Mouse (Mus musculus) limb, embryonic 14.5 days (tissue): ENCODE data around the gene Zfp11. TPM values are rescaled to one million over a fixed set of nuclear protein-coding genes. Genes with fewer than 3 reads are reported as not detected.

Experiments
- ATAC-seq: fragments of 200-750 bp; cut with Nextera tagmentation; 2 replicates; pipeline ENCODE4 v1.8.0; 2017; ENCODE audit warnings: low read depth, moderate number of reproducible peaks, moderate TSS enrichment; ENCODE audit not compliant: low FRiP score
- DNase-seq: peaks from one replicate; pipeline ENCODE4 v3.0.0-alpha.2; 2015; ENCODE audit warnings: low spot score
- H3K27ac ChIP-seq: fragments of 300-500 bp; sonication (generic); replicated peaks from 2 replicates; pipeline ENCODE4 v1.5.1; 2014; ENCODE audit warnings: low read depth, mild to moderate bottlenecking, low read length, moderate library complexity, mixed read lengths
- H3K27me3 ChIP-seq: fragments of 300-500 bp; sonication (generic); 2 replicates; pipeline ENCODE4 v1.6.1; 2014; ENCODE audit warnings: low read length, mixed read lengths; ENCODE audit not compliant: control insufficient read depth, insufficient read depth
- H3K36me3 ChIP-seq: fragments of 300-500 bp; sonication (generic); 2 replicates; pipeline ENCODE4 v1.6.1; 2014; ENCODE audit warnings: mild to moderate bottlenecking, low read length, moderate library complexity, mixed read lengths; ENCODE audit not compliant: control insufficient read depth, insufficient read depth
- H3K4me1 ChIP-seq: fragments of 300-500 bp; sonication (generic); 2 replicates; pipeline ENCODE4 v1.6.1; 2014; ENCODE audit warnings: antibody characterized with exemption, low read length, mixed read lengths; ENCODE audit not compliant: control insufficient read depth, insufficient read depth
- H3K4me2 ChIP-seq: fragments of 300-500 bp; sonication (generic); replicated peaks from 2 replicates; pipeline ENCODE4 v1.6.1; 2014; ENCODE audit warnings: low read depth, mild to moderate bottlenecking, low read length, moderate library complexity; ENCODE audit not compliant: severe bottlenecking
- H3K4me3 ChIP-seq: fragments of 300-500 bp; sonication (generic); replicated peaks from 2 replicates; pipeline ENCODE4 v1.5.1; 2014; ENCODE audit warnings: low read length
- H3K9ac ChIP-seq: fragments of 300-500 bp; sonication (generic); 2 replicates; pipeline ENCODE4 v1.6.1; 2014; ENCODE audit warnings: mild to moderate bottlenecking, low read depth, low read length, moderate library complexity; ENCODE audit not compliant: severe bottlenecking
- H3K9me3 ChIP-seq: fragments of 300-500 bp; sonication (generic); 2 replicates; pipeline ENCODE4 v1.6.1; 2016; ENCODE audit warnings: low read length; ENCODE audit not compliant: control insufficient read depth
- POLR2A ChIP-seq: fragments of 200-500 bp; IDR thresholded peaks from 2 replicates; pipeline ENCODE4 v1.8.0; 2012; ENCODE audit warnings: inconsistent platforms, mild to moderate bottlenecking, moderate library complexity, borderline replicate concordance; ENCODE audit not compliant: insufficient read depth, insufficient read length; ENCODE audit errors: extremely low read depth
- WGBS: fragments of 180-500 bp; shearing (Covaris S2); extraction: QIAGEN DNeasy Blood & Tissue Kit; methylation state at CpG from one replicate; pipeline ENCODE4 v1.1.7; 2014; 5-methylcytosine and 5-hydroxymethylcytosine counted together
- polyA plus RNA-seq, 2 experiments: library from polyadenylated mRNA; depleted of rRNA in 1 of 2; stranded (reverse) in 1 of 2; unstranded in 1 of 2; fragments of >200 nt; fragmentation: Nextera tagmentation in 1 of 2; extraction: Ambion mirVana in 1 of 2; gene quantifications; 2 replicates each; pipeline versions ENCODE4 v1.2.1 to v1.2.3; 2012 to 2014

Zfp11 gene
- polyA plus RNA-seq, 2 experiments: 3.8 to 5.0 TPM

GRCm38 (mm10) chr5:129667851-129668250 is 2.0 kb downstream of the Zfp11 start:
- DNase-seq (no peak), ATAC-seq (no peak)
- WGBS: 93% methylated on average over 4 of the region's 4 CpGs
- Histone ChIP-seq H3K9ac (no peak overlapping the region), H3K36me3 (no peaks in the 10 kb centered on the region), H3K9me3 (no peaks in the 10 kb centered on the region), H3K4me3 (no peak overlapping the region), H3K27ac (no peak overlapping the region), H3K4me2 (no peak overlapping the region), H3K4me1 (peaks cover 7% of the 10 kb centered on the region; the same call in 1 of the 2 replicates), H3K27me3 (no peaks in the 10 kb centered on the region)
- TF ChIP-seq POLR2A: no peak

GRCm38 (mm10) chr5:129666271-129666909 is 3.5 kb downstream of the Zfp11 start:
- Histone ChIP-seq H3K4me1 (peaks cover 7% of the 10 kb centered on the region; the same call in 1 of the 2 replicates), H3K4me3 (no peak overlapping the region), H3K4me2 (no peak overlapping the region), H3K9me3 (no peaks in the 10 kb centered on the region), H3K27me3 (no peaks in the 10 kb centered on the region), H3K27ac (no peak overlapping the region), H3K9ac (no peak overlapping the region), H3K36me3 (no peaks in the 10 kb centered on the region)
- DNase-seq (no peak), ATAC-seq (no peak)
- 92% methylated on average over 10 of the region's 10 CpGs for WGBS
- no peak for TF ChIP-seq POLR2A

- Histone ChIP-seq H3K9me3 (no peaks in the 10 kb centered on the region), H3K36me3 (peaks cover 15% of the 10 kb centered on the region), H3K9ac (no peak overlapping the region), H3K27ac (no peak overlapping the region), H3K4me2 (no peak overlapping the region), H3K4me1 (peaks cover 4% of the 10 kb centered on the region; the same call in 1 of the 2 replicates), H3K4me3 (no peak overlapping the region), H3K27me3 (no peaks in the 10 kb centered on the region)
- ATAC-seq (no peak), DNase-seq (no peak)
- WGBS: 88% methylated on average over 5 of the region's 5 CpGs
- no peak for TF ChIP-seq POLR2A
Measured at GRCm38 (mm10) chr5:129664090-129664489, 5.8 kb downstream of the Zfp11 start.

GRCm38 (mm10) chr5:129657931-129658330 is 12.0 kb downstream of the Zfp11 start:
- Histone ChIP-seq H3K27ac (no peak overlapping the region), H3K4me3 (no peak overlapping the region), H3K9me3 (no peaks in the 10 kb centered on the region), H3K4me2 (no peak overlapping the region), H3K27me3 (no peaks in the 10 kb centered on the region), H3K36me3 (peaks cover 50% of the 10 kb centered on the region), H3K4me1 (no peaks in the 10 kb centered on the region), H3K9ac (no peak overlapping the region)
- ATAC-seq: no peak
- WGBS: 96% methylated on average over 15 of the region's 15 CpGs
- no peak for DNase-seq
- no peak for TF ChIP-seq POLR2A

- H3K4me2 ChIP-seq: no peak overlapping the region
- no peak overlapping the region for H3K9ac ChIP-seq
- no peak overlapping the region for H3K4me3 ChIP-seq
- no peaks in the 10 kb centered on the region for H3K4me1 ChIP-seq
- H3K27ac ChIP-seq: no peak overlapping the region
- H3K36me3 ChIP-seq: peaks cover 50% of the 10 kb centered on the region
- no peaks in the 10 kb centered on the region for H3K27me3 ChIP-seq
- WGBS: 96% methylated on average over 10 of the region's 10 CpGs
- DNase-seq (no peak), ATAC-seq (no peak)
- H3K9me3 ChIP-seq: no peaks in the 10 kb centered on the region
- TF ChIP-seq POLR2A: no peak
Measured at GRCm38 (mm10) chr5:129657016-129657415, 12.9 kb downstream of the Zfp11 start.
